Mouse (Mus musculus) forebrain, embryonic 14.5 days (tissue): ENCODE measurements at regions not wholly inside any gene's neighbourhood (a gene's known extent, or its start where the extent isn't known, plus 50 kb on each side); places are given as distances from the start of the nearest gene placed in this dataset.
"Not testable (repeated sequence)": the region's sequence is repeated elsewhere in the genome, so short reads cannot be mapped to it uniquely, and the experiment has no call there.

Source experiments
- ATAC-seq: fragments of 200-750 bp; cut with Nextera tagmentation; 2 replicates; pipeline ENCODE4 v1.8.0; 2017; ENCODE audit warnings: mild to moderate bottlenecking, moderate library complexity
- DNase-seq: peaks from one replicate; pipeline ENCODE4 v3.0.0-alpha.2; 2015; ENCODE audit warnings: low spot score
- H3K27ac ChIP-seq: fragments of 300-500 bp; sonication (generic); 2 replicates; pipeline ENCODE4 v1.5.1; 2014; ENCODE audit warnings: low read depth, mild to moderate bottlenecking, control low read depth, low read length, moderate library complexity
- H3K27me3 ChIP-seq: fragments of 300-500 bp; sonication (generic); replicated peaks from 2 replicates; pipeline ENCODE4 v1.6.1; 2014; ENCODE audit warnings: low read length, control low read depth, mixed read lengths; ENCODE audit not compliant: control insufficient read depth, insufficient read depth
- H3K36me3 ChIP-seq: fragments of 300-500 bp; sonication (generic); 2 replicates; pipeline ENCODE4 v1.6.1; 2014; ENCODE audit warnings: low read length, control low read depth; ENCODE audit not compliant: control insufficient read depth, insufficient read depth
- H3K4me1 ChIP-seq: fragments of 300-500 bp; sonication (generic); 2 replicates; pipeline ENCODE4 v1.6.1; 2014; ENCODE audit warnings: antibody characterized with exemption, low read length, control low read depth; ENCODE audit not compliant: control insufficient read depth, insufficient read depth
- H3K4me2 ChIP-seq: fragments of 300-500 bp; sonication (generic); 2 replicates; pipeline ENCODE4 v1.6.1; 2014; ENCODE audit warnings: mild to moderate bottlenecking, control low read depth, low read length
- H3K4me3 ChIP-seq: fragments of 300-500 bp; sonication (generic); 2 replicates; pipeline ENCODE4 v1.5.1; 2014; ENCODE audit warnings: low read depth, low read length, control low read depth
- H3K9ac ChIP-seq: fragments of 300-500 bp; sonication (generic); 2 replicates; pipeline ENCODE4 v1.6.1; 2014; ENCODE audit warnings: mild to moderate bottlenecking, low read length, control low read depth, moderate library complexity
- H3K9me3 ChIP-seq: fragments of 300-500 bp; sonication (generic); replicated peaks from 2 replicates; pipeline ENCODE4 v1.6.1; 2016; ENCODE audit warnings: low read length, control low read depth, mixed read lengths; ENCODE audit not compliant: control insufficient read depth
- WGBS: fragments of 180-500 bp; shearing (Covaris S2); extraction: QIAGEN DNeasy Blood & Tissue Kit; methylation state at CpG from one replicate; pipeline ENCODE4 v1.1.7; 2014; 5-methylcytosine and 5-hydroxymethylcytosine counted together

GRCm38 (mm10) chr6:68828460-68828859, 1292.9 kb upstream of the Tacstd2 start:
- not testable (repeated sequence) for H3K27ac ChIP-seq, DNase-seq, H3K4me2 ChIP-seq, H3K9me3 ChIP-seq, H3K9ac ChIP-seq, ATAC-seq, H3K4me1 ChIP-seq, H3K27me3 ChIP-seq, H3K4me3 ChIP-seq, H3K36me3 ChIP-seq
- 90% methylated on average over 1 of the region's 1 CpGs for WGBS

- H3K27ac ChIP-seq = no peak overlapping the region
- no peak for DNase-seq
- no peak overlapping the region for H3K9ac ChIP-seq
- no peak overlapping the region for H3K4me2 ChIP-seq
- 74% methylated on average over 3 of the region's 3 CpGs for WGBS
- no peaks in the 10 kb centered on the region for H3K27me3 ChIP-seq
- no peaks in the 10 kb centered on the region for H3K4me1 ChIP-seq
- no peaks in the 10 kb centered on the region for H3K9me3 ChIP-seq
- no peak overlapping the region for H3K4me3 ChIP-seq
- H3K36me3 ChIP-seq = no peaks in the 10 kb centered on the region
- ATAC-seq = no peak
Observed at GRCm38 (mm10) chr6:68813346-68813745, 1277.8 kb upstream of the Tacstd2 start.

- H3K9me3 ChIP-seq, H3K27ac ChIP-seq, H3K4me1 ChIP-seq, H3K36me3 ChIP-seq, DNase-seq, H3K9ac ChIP-seq, H3K4me2 ChIP-seq, ATAC-seq, H3K4me3 ChIP-seq, H3K27me3 ChIP-seq: not testable (repeated sequence)
- 90% methylated on average over 16 of the region's 19 CpGs for WGBS
Observed at GRCm38 (mm10) chr6:68799205-68799604, 1263.6 kb upstream of the Tacstd2 start.

DNA sequence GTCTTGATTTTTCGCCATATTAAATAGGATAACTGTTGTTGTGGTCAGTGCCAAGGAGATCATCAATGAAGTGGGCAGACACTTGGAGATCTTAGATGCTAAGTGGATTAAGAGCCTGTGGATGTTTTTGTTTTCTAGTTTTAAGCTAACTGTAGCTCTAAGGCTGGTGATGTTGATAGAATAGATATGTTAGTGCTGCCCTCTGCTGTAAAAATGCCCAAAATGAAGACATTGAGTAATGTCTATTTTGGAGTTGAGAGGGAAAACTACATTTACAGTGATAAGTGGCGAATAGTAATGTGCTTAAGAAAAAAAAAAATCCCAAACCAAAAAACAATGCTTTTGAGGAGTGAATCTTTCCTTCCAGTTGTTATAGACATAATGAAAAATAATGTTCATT, 1235.9 kb upstream of the Tacstd2 start:
- Histone ChIP-seq H3K4me3 (no peak overlapping the region), H3K9ac (no peak overlapping the region), H3K27ac (no peak overlapping the region), H3K9me3 (no peaks in the 10 kb centered on the region), H3K4me2 (no peak overlapping the region), H3K4me1 (no peaks in the 10 kb centered on the region), H3K36me3 (no peaks in the 10 kb centered on the region), H3K27me3 (no peaks in the 10 kb centered on the region)
- WGBS = 83% methylated on average over 2 of the region's 2 CpGs
- no peak for DNase-seq
- ATAC-seq = no peak

DNA sequence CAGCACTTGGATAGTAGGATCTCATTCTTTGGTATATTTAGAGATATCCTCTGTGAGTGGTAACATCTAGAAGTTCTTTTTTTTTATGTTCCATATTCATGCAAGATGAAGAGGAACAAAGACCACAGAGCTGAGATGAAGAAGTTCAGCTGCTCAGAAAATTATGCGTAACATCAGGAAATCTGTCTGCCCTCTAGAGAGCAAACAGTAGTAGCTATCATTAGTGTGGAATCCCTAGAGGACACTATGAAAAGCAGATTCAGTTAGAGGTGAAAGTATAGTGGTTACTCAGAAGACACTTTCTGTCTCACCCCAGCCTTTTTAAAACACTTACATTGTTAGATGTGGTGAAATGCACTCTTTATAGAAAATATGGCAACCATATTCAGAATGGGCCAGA, 1214.9 kb upstream of the Tacstd2 start:
- H3K4me1 ChIP-seq = no peaks in the 10 kb centered on the region

GRCm38 (mm10) chr6:68749699-68750098, 1214.1 kb upstream of the Tacstd2 start:
- no peak overlapping the region for H3K9ac ChIP-seq
- no peak for DNase-seq
- WGBS = 83% methylated on average over 3 of the region's 3 CpGs
- H3K36me3 ChIP-seq = no peaks in the 10 kb centered on the region
- H3K27ac ChIP-seq = no peak overlapping the region
- no peaks in the 10 kb centered on the region for H3K27me3 ChIP-seq
- H3K4me1 ChIP-seq = no peaks in the 10 kb centered on the region
- H3K4me3 ChIP-seq = no peak overlapping the region
- no peaks in the 10 kb centered on the region for H3K9me3 ChIP-seq
- no peak for ATAC-seq
- no peak overlapping the region for H3K4me2 ChIP-seq

More for the DNA sequence above, 1214.9 kb upstream of the Tacstd2 start:
- no peak overlapping the region for H3K4me2 ChIP-seq
- no peak for ATAC-seq
- no peaks in the 10 kb centered on the region for H3K9me3 ChIP-seq
- 92% methylated on average over 1 of the region's 1 CpGs for WGBS
- H3K27me3 ChIP-seq = no peaks in the 10 kb centered on the region
- H3K4me3 ChIP-seq = no peak overlapping the region
- DNase-seq = no peak
- H3K27ac ChIP-seq = no peak overlapping the region
- no peaks in the 10 kb centered on the region for H3K36me3 ChIP-seq
- no peak overlapping the region for H3K9ac ChIP-seq

DNA sequence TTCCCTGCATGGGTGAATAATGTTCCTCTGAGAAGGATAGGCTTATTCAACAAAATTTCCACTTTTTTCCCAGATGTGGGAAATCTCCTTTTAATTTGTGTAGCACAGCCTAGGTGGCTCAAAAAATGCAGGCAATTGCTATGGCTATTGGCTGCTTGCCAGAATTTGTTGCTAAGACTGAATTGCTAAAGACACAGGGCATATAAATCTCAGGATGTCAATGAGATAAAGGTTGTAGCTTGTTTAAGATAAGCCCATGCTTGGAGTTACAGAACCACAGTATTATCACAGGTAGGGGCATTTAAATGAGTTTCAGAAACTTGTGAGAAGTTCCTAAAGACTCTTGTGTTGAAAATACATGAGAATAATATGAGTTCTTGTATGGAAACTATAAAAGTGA, 1203.0 kb upstream of the Tacstd2 start:
- H3K27me3 ChIP-seq = no peaks in the 10 kb centered on the region
- H3K9ac ChIP-seq = no peak overlapping the region
- no peaks in the 10 kb centered on the region for H3K9me3 ChIP-seq
- DNase-seq (peak; percentile 8), ATAC-seq (no peak)
- H3K4me1 ChIP-seq = no peaks in the 10 kb centered on the region
- no peaks in the 10 kb centered on the region for H3K36me3 ChIP-seq
- no peak overlapping the region for H3K27ac ChIP-seq
- no peak overlapping the region for H3K4me2 ChIP-seq
- no peak overlapping the region for H3K4me3 ChIP-seq

- H3K27ac ChIP-seq = no peak overlapping the region
- no peaks in the 10 kb centered on the region for H3K9me3 ChIP-seq
- no peak for DNase-seq
- no peak overlapping the region for H3K9ac ChIP-seq
- WGBS = 88% methylated on average over 3 of the region's 3 CpGs
- H3K36me3 ChIP-seq = no peaks in the 10 kb centered on the region
- H3K4me3 ChIP-seq = no peak overlapping the region
- no peaks in the 10 kb centered on the region for H3K4me1 ChIP-seq
- H3K4me2 ChIP-seq = no peak overlapping the region
- no peaks in the 10 kb centered on the region for H3K27me3 ChIP-seq
- ATAC-seq = no peak
Observed at GRCm38 (mm10) chr6:68736647-68737046, 1201.1 kb upstream of the Tacstd2 start.

- H3K36me3 ChIP-seq = no peaks in the 10 kb centered on the region
- ATAC-seq (no peak), DNase-seq (no peak)
- no peak overlapping the region for H3K9ac ChIP-seq
- no peak overlapping the region for H3K4me3 ChIP-seq
- no peak overlapping the region for H3K4me2 ChIP-seq
- H3K4me1 ChIP-seq = no peaks in the 10 kb centered on the region
- H3K27me3 ChIP-seq = no peaks in the 10 kb centered on the region
- no peak overlapping the region for H3K27ac ChIP-seq
- no peaks in the 10 kb centered on the region for H3K9me3 ChIP-seq
Observed at GRCm38 (mm10) chr6:68736068-68736467, 1200.5 kb upstream of the Tacstd2 start.

DNA sequence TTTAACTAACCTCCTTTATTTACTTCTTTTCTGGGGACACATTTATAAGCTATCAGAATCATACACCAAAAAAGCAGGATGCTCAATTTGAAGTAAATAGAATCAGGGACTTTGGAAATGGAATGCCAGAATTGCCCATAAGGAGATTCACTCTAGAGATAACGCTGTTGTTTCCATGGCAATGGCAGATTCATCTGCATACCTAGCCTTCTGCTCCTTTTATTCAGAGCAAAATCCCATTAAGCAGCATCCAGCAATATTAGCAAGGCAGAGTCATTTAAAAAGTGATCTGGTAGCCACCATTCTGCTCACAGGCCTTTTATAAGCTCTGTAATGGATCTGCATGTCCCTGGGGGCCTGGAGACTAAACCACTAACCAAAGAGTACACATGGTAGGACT, 1175.5 kb upstream of the Tacstd2 start:
- WGBS = 69% methylated on average over 1 of the region's 1 CpGs
- not testable (repeated sequence) for H3K27me3 ChIP-seq, H3K9ac ChIP-seq, H3K27ac ChIP-seq, H3K9me3 ChIP-seq, H3K36me3 ChIP-seq, H3K4me2 ChIP-seq, DNase-seq, ATAC-seq, H3K4me3 ChIP-seq, H3K4me1 ChIP-seq
